Mouse (Mus musculus) lung, adult 2 months (tissue): ENCODE data around the gene Ebf3.

Source experiments
- CTCF ChIP-seq: fragments of 200-500 bp; IDR thresholded peaks from 2 replicates; pipeline ENCODE4 v1.5.1; 2011; ENCODE audit warnings: mild to moderate bottlenecking, low read length, control low read depth; ENCODE audit not compliant: insufficient read depth
- POLR2A ChIP-seq: fragments of 200-500 bp; IDR thresholded peaks from 2 replicates; pipeline ENCODE4 v1.6.1; 2011; ENCODE audit warnings: low read depth, mild to moderate bottlenecking, control low read depth, low read length, borderline replicate concordance; ENCODE audit errors: extremely low read depth

DNA sequence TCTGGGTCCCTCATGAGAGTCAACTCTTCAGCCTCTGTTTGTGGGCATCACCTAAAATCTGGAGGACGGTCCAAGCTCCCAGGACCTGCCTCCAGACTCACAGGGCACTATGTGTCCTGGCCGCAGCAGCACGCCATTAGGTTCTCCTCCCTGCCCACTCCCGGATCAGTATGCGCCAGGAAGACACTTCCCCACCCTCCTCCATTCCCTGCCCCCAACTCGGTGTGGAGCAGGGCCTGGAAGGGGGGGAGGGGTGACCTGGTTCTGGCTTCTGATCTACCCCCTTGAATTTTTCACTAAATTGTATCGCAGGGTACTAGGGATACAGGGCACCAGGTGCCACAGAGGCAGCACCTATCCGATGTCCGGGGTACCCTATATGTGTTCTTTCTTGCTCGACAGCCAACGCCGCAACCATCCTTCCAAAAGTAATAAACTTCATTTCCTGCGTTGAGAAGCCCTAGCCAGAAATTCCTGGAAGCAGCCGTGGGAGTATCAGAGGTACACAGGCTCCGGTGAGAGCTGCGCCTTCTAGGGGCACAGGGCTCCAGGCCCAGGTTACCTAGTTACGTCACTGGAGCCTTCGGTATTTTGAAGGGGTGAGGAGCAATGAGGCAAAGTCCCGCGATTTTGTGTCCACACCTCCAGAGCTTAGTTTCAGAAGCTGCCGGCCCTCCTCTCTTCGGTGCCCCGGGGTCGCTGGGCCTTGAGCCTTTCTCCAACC lies 3.6 kb upstream of the Ebf3 start:
- no peak for TF ChIP-seq CTCF
- TF ChIP-seq POLR2A = no peak
